Mouse (Mus musculus) heart, embryonic 12.5 days (tissue): ENCODE data around the gene Pcbp1. TPM values are rescaled to one million over a fixed set of nuclear protein-coding genes. Genes with fewer than 3 reads are reported as not detected.
"Not testable (repeated sequence)": the region's sequence is repeated elsewhere in the genome, so short reads cannot be mapped to it uniquely, and the experiment has no call there.

Experiments
- ATAC-seq: fragments of 200-750 bp; cut with Nextera tagmentation; 2 replicates; pipeline ENCODE4 v1.8.0; 2017; ENCODE audit warnings: moderate TSS enrichment, moderate library complexity; ENCODE audit not compliant: insufficient number of reproducible peaks, low FRiP score
- H3K27ac ChIP-seq: fragments of 300-500 bp; sonication (generic); 2 replicates; pipeline ENCODE4 v1.5.1; 2016; ENCODE audit warnings: mild to moderate bottlenecking, moderate library complexity; ENCODE audit not compliant: poor library complexity, severe bottlenecking
- H3K27me3 ChIP-seq: fragments of 300-500 bp; sonication (generic); replicated peaks from 2 replicates; pipeline ENCODE4 v1.6.1; 2016; ENCODE audit warnings: mild to moderate bottlenecking, moderate library complexity
- H3K36me3 ChIP-seq: fragments of 300-500 bp; sonication (generic); 2 replicates; pipeline ENCODE4 v1.6.1; 2016; ENCODE audit warnings: mild to moderate bottlenecking, moderate library complexity
- H3K4me1 ChIP-seq: fragments of 300-500 bp; sonication (generic); replicated peaks from 2 replicates; pipeline ENCODE4 v1.6.1; 2016; ENCODE audit warnings: mild to moderate bottlenecking
- H3K4me2 ChIP-seq: fragments of 300-500 bp; sonication (generic); 2 replicates; pipeline ENCODE4 v1.6.1; 2016; ENCODE audit warnings: mild to moderate bottlenecking, moderate library complexity
- H3K4me3 ChIP-seq: fragments of 300-500 bp; sonication (generic); 2 replicates; pipeline ENCODE4 v1.5.1; 2016; ENCODE audit warnings: mild to moderate bottlenecking
- H3K9ac ChIP-seq: fragments of 300-500 bp; sonication (generic); 2 replicates; pipeline ENCODE4 v1.6.1; 2016; ENCODE audit warnings: mild to moderate bottlenecking, moderate library complexity
- H3K9me3 ChIP-seq: fragments of 300-500 bp; sonication (generic); replicated peaks from 2 replicates; pipeline ENCODE4 v1.6.1; 2016; ENCODE audit warnings: mild to moderate bottlenecking, moderate library complexity
- WGBS: fragments of 180-500 bp; shearing (Covaris S2); methylation state at CpG from one replicate; pipeline ENCODE4 v1.1.7; 2016; 5-methylcytosine and 5-hydroxymethylcytosine counted together
- polyA plus RNA-seq: library from polyadenylated mRNA; unstranded; fragments of >200 nt; fragmentation: Nextera tagmentation; extraction: Ambion mirVana; gene quantifications from 2 replicates; pipeline ENCODE4 v1.2.1, GENCODE M21; 2016

The Pcbp1 gene
- 415 and 416 TPM in 2 replicates for polyA plus RNA-seq

GRCm38 (mm10) chr6:86526032-86526960 is at the start of gene Pcbp1:
Pcbp1 (minus strand) TSS chr6:86526321.
- peaks cover 13% of the 10 kb centered on the region for H3K4me1 ChIP-seq
- H3K27me3 ChIP-seq, result no peaks in the 10 kb centered on the region
- peaks cover 22% of the 10 kb centered on the region for H3K36me3 ChIP-seq
- ATAC-seq, result peak; percentile 86
- peak within 1 kb of the TSS; percentile 100 for H3K27ac ChIP-seq
- H3K4me2 ChIP-seq, result peak within 1 kb of the TSS; percentile 83
- H3K9ac ChIP-seq, result peak within 1 kb of the TSS; percentile 95
- H3K9me3 ChIP-seq, result no peaks in the 10 kb centered on the region
- WGBS, result under 1% methylated on average over 96 of the region's 120 CpGs
- H3K4me3 ChIP-seq, result peak within 1 kb of the TSS; percentile 98

DNA sequence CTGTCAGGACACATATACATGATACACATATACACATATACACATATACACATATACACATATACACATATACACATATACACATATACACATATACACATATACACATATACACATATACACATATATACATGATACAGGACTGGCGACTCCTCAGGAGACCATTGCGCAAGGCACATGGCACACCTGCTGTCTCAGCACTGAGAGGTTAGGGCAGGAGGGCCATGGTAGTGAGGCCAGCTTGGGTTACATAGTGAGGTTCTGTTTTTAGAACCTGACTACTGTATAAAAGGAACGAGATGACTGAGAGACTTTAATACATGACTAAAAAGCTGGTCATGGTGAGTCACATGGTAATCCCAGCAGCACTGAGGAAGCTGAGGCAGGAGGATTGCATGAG is 48.4 kb upstream of the Pcbp1 start:
- no peak overlapping the region for H3K4me3 ChIP-seq
- ATAC-seq, result no peak
- H3K4me1 ChIP-seq, result peaks cover 33% of the 10 kb centered on the region
- no peaks in the 10 kb centered on the region for H3K36me3 ChIP-seq
- H3K4me2 ChIP-seq, result no peak overlapping the region
- no peaks in the 10 kb centered on the region for H3K9me3 ChIP-seq
- no peak overlapping the region for H3K9ac ChIP-seq
- no peaks in the 10 kb centered on the region for H3K27me3 ChIP-seq
- 85% methylated on average over 3 of the region's 3 CpGs for WGBS
- H3K27ac ChIP-seq, result no peak overlapping the region

DNA sequence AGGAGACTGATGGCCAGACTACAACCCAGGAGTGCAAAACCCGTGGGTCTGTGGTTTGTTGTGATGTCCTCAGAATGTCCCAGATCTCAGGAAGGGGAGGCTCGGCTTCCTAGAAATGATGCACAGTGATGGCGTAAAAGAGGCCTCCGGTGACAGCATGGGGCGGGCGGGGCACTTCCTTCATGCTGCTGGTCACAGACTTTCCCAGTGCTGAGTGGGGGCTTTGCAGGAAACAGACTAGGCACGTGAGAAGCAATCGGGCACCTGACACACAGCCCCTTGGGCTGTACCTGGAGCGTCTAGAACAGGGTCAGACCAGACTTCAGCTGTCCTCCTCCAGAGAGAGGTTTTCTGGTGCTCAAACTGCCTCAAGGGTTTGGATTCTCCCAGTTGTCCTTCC is 44.7 kb upstream of the Pcbp1 start:
- Histone ChIP-seq H3K9ac (no peak overlapping the region), H3K27ac (0 out of 2 replicates have a peak overlapping the region, but pooled peaks have one; percentile 22), H3K36me3 (peaks cover 5% of the 10 kb centered on the region), H3K9me3 (no peaks in the 10 kb centered on the region), H3K27me3 (no peaks in the 10 kb centered on the region), H3K4me1 (peaks cover 33% of the 10 kb centered on the region), H3K4me2 (no peak overlapping the region), H3K4me3 (no peak overlapping the region)
- 48% methylated on average over 9 of the region's 9 CpGs for WGBS
- peak; percentile 73 for ATAC-seq

DNA sequence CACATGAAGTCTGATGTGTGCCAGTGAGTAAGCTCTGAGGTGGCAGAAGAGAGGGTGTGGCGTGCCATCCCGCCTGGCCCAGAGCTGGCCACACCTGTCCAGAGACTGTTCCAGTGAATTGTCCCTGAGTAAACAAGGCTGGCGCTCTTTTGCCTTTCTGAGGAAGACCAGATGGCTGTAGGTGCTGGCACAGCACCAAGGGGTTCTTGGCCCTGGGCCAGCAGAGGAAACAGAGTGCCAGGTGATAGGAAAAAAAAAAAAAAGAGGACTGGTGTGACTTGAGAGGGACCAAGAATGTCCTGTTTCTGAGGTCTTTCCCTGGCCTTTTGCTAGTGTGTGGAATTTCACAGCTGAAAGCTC is 43.3 kb upstream of the Pcbp1 start:
- Histone ChIP-seq H3K27me3 (no peaks in the 10 kb centered on the region), H3K9me3 (no peaks in the 10 kb centered on the region), H3K27ac (peak overlapping the region; percentile 51), H3K36me3 (peaks cover 17% of the 10 kb centered on the region), H3K9ac (no peak overlapping the region), H3K4me2 (no peak overlapping the region), H3K4me3 (no peak overlapping the region), H3K4me1 (peaks cover 33% of the 10 kb centered on the region)
- no peak for ATAC-seq
- 36% methylated on average over 3 of the region's 3 CpGs for WGBS

GRCm38 (mm10) chr6:86568816-86569460 is 42.8 kb upstream of the Pcbp1 start:
- Histone ChIP-seq H3K36me3 (peaks cover 20% of the 10 kb centered on the region), H3K4me3 (no peak overlapping the region), H3K27me3 (no peaks in the 10 kb centered on the region), H3K9ac (no peak overlapping the region), H3K9me3 (no peaks in the 10 kb centered on the region), H3K27ac (peak overlapping the region; percentile 51), H3K4me2 (no peak overlapping the region), H3K4me1 (peaks cover 33% of the 10 kb centered on the region)
- 38% methylated on average over 3 of the region's 3 CpGs for WGBS
- no peak for ATAC-seq

DNA sequence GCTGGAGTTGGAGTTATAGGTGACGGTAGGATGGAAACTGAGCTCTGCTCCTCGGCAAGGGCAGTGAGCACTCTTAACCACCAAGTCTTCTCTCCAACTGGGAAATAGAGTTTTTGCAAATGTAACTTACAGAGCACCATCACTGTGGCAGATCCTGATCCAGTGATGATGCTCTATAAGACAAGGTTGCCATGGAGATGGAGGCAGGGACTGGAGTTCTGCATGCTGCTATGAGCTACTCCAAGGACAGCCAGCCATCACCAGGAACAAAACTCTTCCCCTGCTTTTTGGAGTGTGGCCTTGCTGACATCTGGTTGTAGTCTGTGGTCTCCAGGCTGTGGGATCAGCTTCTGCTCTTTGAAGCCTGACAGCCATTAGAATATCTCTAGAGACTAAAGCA is 39.7 kb upstream of the Pcbp1 start:
- 91% methylated on average over 2 of the region's 2 CpGs for WGBS
- Histone ChIP-seq H3K27ac (no peak overlapping the region), H3K4me2 (no peak overlapping the region), H3K4me3 (no peak overlapping the region), H3K27me3 (no peaks in the 10 kb centered on the region), H3K4me1 (peaks cover 22% of the 10 kb centered on the region), H3K36me3 (peaks cover 37% of the 10 kb centered on the region), H3K9me3 (no peaks in the 10 kb centered on the region), H3K9ac (no peak overlapping the region)
- no peak for ATAC-seq

GRCm38 (mm10) chr6:86557182-86557581 is 31.1 kb upstream of the Pcbp1 start:
- H3K27ac ChIP-seq, H3K27me3 ChIP-seq, H3K4me2 ChIP-seq, H3K4me1 ChIP-seq, H3K4me3 ChIP-seq, H3K9ac ChIP-seq, ATAC-seq, H3K9me3 ChIP-seq: not testable (repeated sequence)
- peaks cover 46% of the 10 kb centered on the region for H3K36me3 ChIP-seq
- WGBS, result 74% methylated on average over 1 of the region's 1 CpGs

DNA sequence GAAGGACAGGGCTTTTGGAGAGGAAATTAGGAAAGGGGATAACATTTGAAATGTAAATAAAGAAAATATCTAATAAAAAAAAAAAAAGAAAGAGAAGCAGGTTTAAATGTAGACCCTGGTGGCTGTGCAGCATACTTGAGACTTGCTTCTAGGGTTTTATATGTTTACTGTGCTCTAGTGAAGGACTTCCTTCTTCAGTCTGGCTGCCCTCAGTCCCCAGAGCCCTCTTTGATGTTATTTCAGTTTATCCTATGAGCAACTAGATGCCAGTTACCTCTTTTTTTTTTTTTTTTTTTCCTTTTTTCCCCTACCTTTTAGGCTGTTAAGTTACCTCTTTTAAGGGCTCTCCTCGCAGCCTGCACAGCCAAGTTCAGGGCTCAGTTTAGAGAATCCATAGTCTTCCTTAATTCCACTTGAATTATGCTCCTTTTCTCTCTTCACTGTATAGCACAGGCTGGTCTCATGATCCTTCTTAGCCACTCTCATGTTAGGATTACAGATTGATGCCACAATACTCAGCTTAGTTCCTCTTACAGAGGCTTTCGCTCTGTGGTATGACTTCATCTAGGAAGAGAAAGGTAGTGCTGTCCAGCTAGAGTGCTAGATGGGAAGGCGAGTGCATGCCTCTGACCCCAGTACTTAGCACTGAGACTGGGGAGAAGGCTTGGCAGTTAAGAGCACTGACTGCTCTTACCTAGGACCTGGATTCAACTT is 30.4 kb upstream of the Pcbp1 start:
- no peak overlapping the region for H3K27ac ChIP-seq
- no peak overlapping the region for H3K4me2 ChIP-seq
- H3K4me3 ChIP-seq, result no peak overlapping the region
- WGBS, result 89% methylated on average over 3 of the region's 3 CpGs
- no peaks in the 10 kb centered on the region for H3K9me3 ChIP-seq
- H3K27me3 ChIP-seq, result no peaks in the 10 kb centered on the region
- H3K9ac ChIP-seq, result no peak overlapping the region
- peaks cover 49% of the 10 kb centered on the region for H3K36me3 ChIP-seq
- no peak for ATAC-seq
- no peaks in the 10 kb centered on the region for H3K4me1 ChIP-seq

- WGBS, result 69% methylated on average over 1 of the region's 1 CpGs
- H3K36me3 ChIP-seq, result peaks cover 50% of the 10 kb centered on the region
- no peak overlapping the region for H3K9ac ChIP-seq
Measured at GRCm38 (mm10) chr6:86550587-86550986, 24.5 kb upstream of the Pcbp1 start.

GRCm38 (mm10) chr6:86547880-86548367 is 21.8 kb upstream of the Pcbp1 start:
- Histone ChIP-seq H3K4me1 (peaks cover 6% of the 10 kb centered on the region; the same call in 1 of the 2 replicates), H3K9me3 (no peaks in the 10 kb centered on the region), H3K27ac (no peak overlapping the region), H3K9ac (0 out of 2 replicates have a peak overlapping the region, but pooled peaks have one; percentile 0), H3K4me2 (peak overlapping the region; percentile 30; the same call in 1 of the 2 replicates), H3K36me3 (peaks cover 56% of the 10 kb centered on the region), H3K27me3 (no peaks in the 10 kb centered on the region), H3K4me3 (no peak overlapping the region)
- WGBS, result 53% methylated on average over 8 of the region's 8 CpGs
- peak; percentile 88 for ATAC-seq

More at GRCm38 (mm10) chr6:86550587-86550986, 24.5 kb upstream of the Pcbp1 start:
- ATAC-seq, result no peak
- no peak overlapping the region for H3K27ac ChIP-seq
- H3K4me1 ChIP-seq, result peaks cover 6% of the 10 kb centered on the region; the same call in 1 of the 2 replicates
- H3K27me3 ChIP-seq, result no peaks in the 10 kb centered on the region
- H3K4me2 ChIP-seq, result no peak overlapping the region
- H3K9me3 ChIP-seq, result no peaks in the 10 kb centered on the region
- H3K4me3 ChIP-seq, result no peak overlapping the region
